Mouse (Mus musculus): ENCODE measurements around the gene Nhsl2.
"Not testable (repeated sequence)": the region's sequence is repeated elsewhere in the genome, so short reads cannot be mapped to it uniquely, and the experiment has no call there.

Nhsl2 gene

GRCm38 (mm10) chrX:101849281-101849821 is at the start of gene Nhsl2:
Gene Nhsl2, plus strand, starts transcription at chrX:101849385.
- DNase-seq (ENCODE audit: low read depth, low spot score) = peak; percentile 55

GRCm38 (mm10) chrX:101805512-101805911 is 43.7 kb upstream of the Nhsl2 start:
- peak; percentile 19 for DNase-seq (ENCODE audit: low read depth, low spot score)

GRCm38 (mm10) chrX:101811750-101812149 is 37.4 kb upstream of the Nhsl2 start:
- no peak for DNase-seq (ENCODE audit: low read depth, low spot score)

DNA sequence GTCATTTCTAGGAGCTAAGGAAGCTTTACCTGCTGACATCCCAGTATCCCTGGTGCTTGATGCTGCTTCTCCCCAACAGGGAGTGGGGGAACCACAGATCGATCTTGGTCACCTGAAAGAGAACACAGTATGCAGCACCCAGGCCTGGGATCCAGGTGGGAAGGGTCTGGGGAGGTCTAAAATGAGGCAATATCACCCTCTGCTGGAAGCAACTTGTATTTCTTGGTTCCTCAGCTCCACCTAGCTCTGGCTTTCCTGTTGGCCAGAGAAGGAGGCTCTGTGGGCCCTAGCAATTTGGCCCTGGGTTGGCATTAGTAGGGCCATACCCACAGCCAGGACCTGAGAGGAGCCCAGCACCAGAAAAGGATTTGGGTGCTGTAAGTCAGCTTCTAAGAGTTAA is 30.0 kb upstream of the Nhsl2 start:
- DNase-seq (ENCODE audit: low read depth, low spot score) = peak; percentile 21

DNA sequence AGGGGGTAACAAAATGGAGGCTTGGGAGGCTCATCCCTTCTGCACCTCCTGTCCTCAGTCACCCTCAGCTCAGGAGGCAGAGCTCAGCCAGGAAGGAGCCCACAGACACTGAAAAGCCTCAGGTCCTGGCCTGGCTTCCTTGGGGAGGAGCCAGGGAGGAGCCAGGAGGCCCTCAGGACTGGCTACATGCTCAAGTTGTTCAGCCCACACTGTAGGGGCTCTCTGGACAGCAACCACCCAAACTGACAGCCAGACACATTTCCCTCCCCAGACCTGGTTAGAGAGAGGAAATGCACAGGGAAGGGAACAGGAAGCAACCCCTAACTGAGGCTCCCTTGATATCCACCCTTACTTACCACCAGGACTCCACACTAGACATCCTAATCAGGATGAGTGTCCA is 29.2 kb upstream of the Nhsl2 start:
- DNase-seq (ENCODE audit: low read depth, low spot score) = not testable (repeated sequence)

- no peak for DNase-seq (ENCODE audit: low read depth, low spot score)
These were observed 1.9 kb upstream of the Nhsl2 start for GRCm38 (mm10) chrX:101847191-101847795.

- peak; percentile 1 for DNase-seq (ENCODE audit: low read depth, low spot score)
These were observed 841 bp downstream of the Nhsl2 start for GRCm38 (mm10) chrX:101849901-101850551.

- no peak for DNase-seq (ENCODE audit: low read depth, low spot score)
These were observed 2.6 kb downstream of the Nhsl2 start for GRCm38 (mm10) chrX:101851566-101852354.

- DNase-seq (ENCODE audit: low read depth, low spot score) = no peak
These were observed 14.6 kb downstream of the Nhsl2 start for GRCm38 (mm10) chrX:101863666-101864378.

DNA sequence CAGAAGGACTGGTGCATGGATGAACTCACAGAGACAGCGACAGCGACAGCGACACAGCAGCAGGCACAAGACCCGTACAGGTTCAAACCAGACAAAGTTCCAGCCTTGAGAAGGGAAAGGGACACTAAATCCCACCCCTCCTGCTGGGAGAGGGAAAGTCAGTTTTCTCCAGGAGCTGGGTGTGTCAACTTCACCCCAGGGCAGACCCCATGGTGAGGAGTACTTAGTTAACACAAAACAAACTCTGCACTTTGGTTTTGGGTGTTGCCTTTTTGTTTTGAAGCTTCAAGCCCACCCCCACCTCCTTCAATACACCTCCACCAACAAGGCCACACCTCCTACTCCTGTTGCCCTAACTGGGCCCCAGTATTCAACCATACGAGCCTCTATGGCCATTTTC is 15.6 kb downstream of the Nhsl2 start:
- DNase-seq (ENCODE audit: low read depth, low spot score) = peak; percentile 92

GRCm38 (mm10) chrX:101874147-101874546 is 25.0 kb downstream of the Nhsl2 start:
- no peak for DNase-seq (ENCODE audit: low read depth, low spot score)

DNA sequence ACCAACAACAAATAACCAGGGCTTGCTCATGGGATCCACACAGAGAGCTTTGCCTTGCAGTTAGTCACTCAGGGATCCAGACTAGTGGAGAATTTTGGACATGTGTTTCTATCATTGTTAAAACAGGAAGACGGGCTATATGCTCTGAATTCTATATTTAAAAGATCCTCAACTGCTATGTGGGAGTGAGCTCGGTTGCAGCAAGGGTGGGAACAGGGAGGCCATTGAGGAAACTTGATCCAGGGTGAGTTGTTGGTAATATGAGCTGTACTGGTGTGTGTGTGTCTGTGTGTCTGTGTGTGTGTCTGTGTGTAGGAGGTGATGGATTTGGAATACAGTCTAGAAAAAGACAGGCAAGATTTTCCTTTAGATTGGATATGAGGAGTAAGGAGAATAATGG is 25.7 kb downstream of the Nhsl2 start:
- DNase-seq (ENCODE audit: low read depth, low spot score) = no peak

- no peak for DNase-seq (ENCODE audit: low read depth, low spot score)
These were observed 27.0 kb downstream of the Nhsl2 start for GRCm38 (mm10) chrX:101876136-101876535.

DNA sequence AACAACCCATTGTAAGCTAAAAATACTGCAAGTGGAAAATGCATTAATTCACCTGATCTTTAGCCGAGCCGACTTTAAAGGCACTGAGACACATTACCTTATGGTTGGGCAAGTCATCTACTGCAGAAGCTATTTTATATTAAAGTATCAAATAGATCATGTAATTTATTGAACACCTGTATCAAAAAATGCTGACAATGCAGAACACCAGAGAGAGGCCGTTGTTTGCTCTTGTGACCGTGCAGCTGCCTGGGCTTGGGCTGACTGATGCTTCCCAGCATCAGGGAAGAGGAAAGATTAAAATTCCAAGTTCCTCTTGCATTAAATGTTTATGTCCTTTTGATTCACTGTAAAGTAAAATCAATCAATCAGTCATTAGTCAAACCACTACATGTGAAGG is 28.7 kb downstream of the Nhsl2 start:
- no peak for DNase-seq (ENCODE audit: low read depth, low spot score)

- DNase-seq (ENCODE audit: low read depth, low spot score) = no peak
These were observed 29.4 kb downstream of the Nhsl2 start for GRCm38 (mm10) chrX:101878546-101878945.

DNA sequence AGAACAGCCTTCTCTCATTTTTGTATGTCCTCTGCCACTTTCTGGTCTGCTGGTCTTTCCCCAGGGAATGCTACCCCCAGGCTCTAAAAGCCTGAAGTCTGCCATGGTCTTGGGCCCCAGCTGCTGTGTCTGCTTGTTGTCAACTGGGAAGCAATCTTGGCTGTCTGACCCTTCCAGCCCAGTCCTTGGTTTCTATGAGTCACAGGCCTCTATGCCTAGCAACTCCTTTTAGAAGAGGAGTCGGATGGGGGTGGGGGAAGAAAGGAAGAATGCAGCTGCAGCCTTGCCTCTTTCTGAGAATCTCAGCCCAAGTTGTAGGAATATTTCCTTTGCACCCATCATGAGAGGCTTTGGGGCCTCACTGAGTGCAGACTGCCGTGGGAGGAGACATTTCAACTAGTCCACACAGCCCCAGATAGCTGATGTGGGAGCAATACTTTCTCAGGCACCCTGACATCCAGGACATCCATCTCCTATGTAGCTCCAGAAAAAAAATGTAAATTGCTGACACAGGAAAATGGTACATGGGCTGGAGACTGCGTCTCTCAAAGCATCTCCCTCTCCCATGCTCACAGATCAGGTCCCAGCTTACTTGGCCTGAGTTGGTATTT is 33.1 kb downstream of the Nhsl2 start:
- DNase-seq (ENCODE audit: low read depth, low spot score) = no peak

GRCm38 (mm10) chrX:101889384-101889783 is 40.2 kb downstream of the Nhsl2 start:
- no peak for DNase-seq (ENCODE audit: low read depth, low spot score)

DNA sequence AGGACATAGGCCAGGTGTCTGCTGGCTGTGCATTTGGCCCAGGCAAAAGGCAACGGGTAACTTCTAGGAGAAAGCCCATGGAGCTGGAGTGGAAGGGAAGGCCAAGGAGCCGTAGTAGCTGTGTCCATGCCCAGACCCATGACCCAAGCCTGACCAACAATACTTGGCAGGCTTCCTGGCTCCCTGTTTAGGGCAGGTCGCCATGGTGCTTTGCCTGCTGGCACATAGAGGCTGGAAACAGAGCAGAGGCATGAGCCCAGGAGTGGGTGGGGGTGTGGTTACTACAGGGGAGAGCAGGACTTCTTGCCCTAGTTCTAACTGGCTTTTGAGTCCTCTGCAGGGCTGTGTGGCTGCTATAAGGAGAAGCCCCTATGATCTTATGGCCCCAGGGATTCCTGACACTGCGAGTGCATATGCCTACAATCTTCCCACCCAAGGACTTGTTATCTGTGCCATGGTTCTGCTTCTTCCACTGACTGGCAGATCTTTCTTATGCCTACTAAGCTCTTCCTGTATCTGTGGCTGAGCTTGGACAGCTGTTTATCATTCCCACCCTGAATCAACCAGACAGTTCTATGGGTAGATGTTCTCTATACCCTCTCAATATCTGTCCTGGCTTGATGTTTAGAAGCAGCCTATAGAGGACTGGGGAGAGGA is 40.8 kb downstream of the Nhsl2 start:
- no peak for DNase-seq (ENCODE audit: low read depth, low spot score)

- DNase-seq (ENCODE audit: low read depth, low spot score) = no peak
These were observed 44.6 kb downstream of the Nhsl2 start for GRCm38 (mm10) chrX:101893796-101894195.

DNA sequence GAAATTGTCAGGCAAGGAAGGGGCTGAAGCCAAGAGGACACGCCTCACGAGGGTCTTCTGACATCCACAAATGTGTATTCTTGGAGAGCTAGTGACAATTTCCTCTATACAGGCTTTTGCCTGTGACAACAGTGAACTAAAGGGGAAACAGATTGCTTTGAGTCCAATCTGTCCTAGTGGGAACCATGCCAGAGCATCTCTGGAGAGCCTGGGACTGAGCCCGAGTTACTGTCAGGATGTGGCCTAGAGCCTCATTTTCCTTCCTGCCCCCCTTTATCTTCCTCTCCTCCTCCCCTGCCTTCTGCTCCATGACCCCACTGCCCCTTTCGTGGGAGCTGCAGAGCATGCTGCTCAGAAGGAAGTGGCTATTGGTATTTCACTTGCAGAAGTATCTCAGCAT is 49.2 kb downstream of the Nhsl2 start:
- no peak for DNase-seq (ENCODE audit: low read depth, low spot score)
